8 mouse cellular contexts compared by ENCODE assay signal in the genomic region with DNA sequence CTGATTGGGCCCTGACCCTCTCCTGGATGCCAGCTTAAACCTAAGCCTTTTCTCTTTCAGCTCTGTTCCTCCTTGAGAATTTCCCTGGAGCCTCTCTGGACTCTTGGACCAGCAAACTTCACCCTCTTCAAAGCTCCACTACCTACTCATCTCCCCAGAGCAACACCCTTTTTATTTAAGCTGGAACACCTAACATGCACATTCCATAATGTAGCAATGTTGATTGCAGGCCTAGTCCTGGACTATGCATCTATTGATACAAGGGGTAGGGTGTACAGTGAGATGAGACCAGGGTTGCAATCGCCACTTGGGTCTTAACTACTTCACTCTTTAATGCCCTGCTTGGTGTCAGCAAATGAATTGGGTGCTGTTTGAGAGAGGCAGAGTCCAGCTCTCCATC. TPM values are rescaled to one million over a fixed set of nuclear protein-coding genes. Genes with fewer than 3 reads are reported as not detected.
DNase-seq lines count a peak whose midpoint lies in the region; ATAC-seq and TF ChIP-seq lines count a peak whose summit lies in the region.

No protein-coding gene starts in this region.

- peak overlapping the region; percentile 75 for H3K4me3 ChIP-seq in lung, postnatal 0 days (ENCODE audit: low read depth, low read length)
- H3K4me3 ChIP-seq in forebrain, embryonic 11.5 days (ENCODE audit: low read depth, low read length), result peak overlapping the region; percentile 84
- peak overlapping the region; percentile 80 for H3K4me3 ChIP-seq in limb, embryonic 12.5 days (replicated peaks)
- H3K4me3 ChIP-seq in olfactory bulb, adult 2 months (ENCODE audit: insufficient read depth, low read depth, low read length), result peak overlapping the region; percentile 91

- no peak overlapping the region for H3K4me2 ChIP-seq in lung, postnatal 0 days (replicated peaks; ENCODE audit: low read depth, low read length)
- peak overlapping the region; percentile 87 for H3K4me2 ChIP-seq in forebrain, embryonic 11.5 days (ENCODE audit: low read depth, low read length, severe bottlenecking)
- peak overlapping the region; percentile 80 for H3K4me2 ChIP-seq in limb, embryonic 12.5 days

- WGBS in lung, postnatal 0 days, result 96% methylated on average over 1 of the region's 1 CpGs
- WGBS in forebrain, embryonic 11.5 days, result 95% methylated on average over 1 of the region's 1 CpGs
- WGBS in limb, embryonic 12.5 days, result 98% methylated on average over 1 of the region's 1 CpGs
- WGBS in olfactory bulb, adult 2 months, result 88% methylated on average over 1 of the region's 1 CpGs

- no peaks in the 10 kb centered on the region for H3K27me3 ChIP-seq in lung, postnatal 0 days (replicated peaks; ENCODE audit: insufficient read depth, low read length)
- H3K27me3 ChIP-seq in forebrain, embryonic 11.5 days (ENCODE audit: control insufficient read depth, insufficient read depth, low read length), result no peaks in the 10 kb centered on the region
- no peaks in the 10 kb centered on the region for H3K27me3 ChIP-seq in limb, embryonic 12.5 days

- H3K27ac ChIP-seq in lung, postnatal 0 days (ENCODE audit: low read length), result peak overlapping the region; percentile 16
- no peak overlapping the region for H3K27ac ChIP-seq in forebrain, embryonic 11.5 days (ENCODE audit: low read depth, low read length)
- peak overlapping the region; percentile 53 for H3K27ac ChIP-seq in limb, embryonic 12.5 days
- H3K27ac ChIP-seq in olfactory bulb, adult 2 months (ENCODE audit: insufficient read depth, low read depth, low read length), result peak overlapping the region; percentile 5; the same call in 1 of the 2 replicates

- no peak for TF ChIP-seq CTCF in lung, postnatal 0 days (IDR thresholded peaks at IDR 0.05)
- no peak for TF ChIP-seq CTCF in olfactory bulb, adult 2 months (IDR thresholded peaks at IDR 0.05; ENCODE audit: insufficient read depth, low read depth, low read length)

- no peak for DNase-seq in lung, postnatal 0 days (ENCODE audit: low spot score)
- no peak for DNase-seq in lung, postnatal 36 days
- no peak for DNase-seq in forebrain, embryonic 11.5 days (ENCODE audit: low spot score)
- no peak for DNase-seq in layer of hippocampus, adult 18-20 months (ENCODE audit: low spot score in 2 of 2)
- no peak for DNase-seq in gastrocnemius, postnatal 25 days
- no peak for DNase-seq in kidney, postnatal 14 days

- no peak for TF ChIP-seq POLR2A in olfactory bulb, adult 2 months (IDR thresholded peaks at IDR 0.05; ENCODE audit: insufficient read depth, low read depth, low read length)

- H3K36me3 ChIP-seq in lung, postnatal 0 days (ENCODE audit: insufficient read depth, low read length), result peaks cover 18% of the 10 kb centered on the region
- no peaks in the 10 kb centered on the region; the same call in 1 of the 2 replicates for H3K36me3 ChIP-seq in forebrain, embryonic 11.5 days (ENCODE audit: control insufficient read depth, insufficient read depth, low read length)
- peaks cover 24% of the 10 kb centered on the region for H3K36me3 ChIP-seq in limb, embryonic 12.5 days

- peaks cover 16% of the 10 kb centered on the region for H3K4me1 ChIP-seq in lung, postnatal 0 days (ENCODE audit: insufficient read depth, low read depth, low read length)
- H3K4me1 ChIP-seq in forebrain, embryonic 11.5 days (replicated peaks; ENCODE audit: control insufficient read depth, insufficient read depth, low read length), result peaks cover 8% of the 10 kb centered on the region
- peaks cover 16% of the 10 kb centered on the region for H3K4me1 ChIP-seq in limb, embryonic 12.5 days (replicated peaks)
- H3K4me1 ChIP-seq in olfactory bulb, adult 2 months (ENCODE audit: control insufficient read depth, insufficient read depth, low read length), result peaks cover 22% of the 10 kb centered on the region

- H3K9ac ChIP-seq in lung, postnatal 0 days (replicated peaks; ENCODE audit: low read depth), result no peak overlapping the region
- H3K9ac ChIP-seq in forebrain, embryonic 11.5 days (ENCODE audit: low read length), result no peak overlapping the region
- H3K9ac ChIP-seq in limb, embryonic 12.5 days (replicated peaks), result no peak overlapping the region

- no peak for TF ChIP-seq EP300 in lung, postnatal 0 days (IDR thresholded peaks at IDR 0.05)

- ATAC-seq in lung, postnatal 0 days, result no peak
- ATAC-seq in forebrain, embryonic 11.5 days (replicated peaks; ENCODE audit: low FRiP score), result peak; percentile 25
- ATAC-seq in limb, embryonic 12.5 days (ENCODE audit: insufficient number of reproducible peaks, insufficient read depth, low FRiP score, low TSS enrichment, low read depth), result no peak; the same call in 1 of the 2 replicates

- no peaks in the 10 kb centered on the region for H3K9me3 ChIP-seq in lung, postnatal 0 days (ENCODE audit: low read length)
- no peaks in the 10 kb centered on the region for H3K9me3 ChIP-seq in forebrain, embryonic 11.5 days (ENCODE audit: control insufficient read depth, low read length)
- H3K9me3 ChIP-seq in limb, embryonic 12.5 days, result no peaks in the 10 kb centered on the region

RNA-seq across cellular contexts. Expression of gene Ctsd, which starts 0.4 kb away (rescaled TPM):
- polyA plus RNA-seq in lung, postnatal 0 days (2015; fragmentation: Nextera tagmentation; extraction: Ambion mirVana), result 469 and 481 TPM in 2 replicates
- polyA plus RNA-seq in forebrain, embryonic 11.5 days (2014; fragmentation: Nextera tagmentation; extraction: Ambion mirVana), result 129 and 147 TPM in 2 replicates
- 135 and 145 TPM in 2 replicates for polyA plus RNA-seq in limb, embryonic 12.5 days (2016; fragmentation: Nextera tagmentation; extraction: Ambion mirVana)
- 266 and 290 TPM in 2 replicates for polyA plus RNA-seq in olfactory bulb, adult 2 months (2012; ENCODE audit: insufficient read depth, insufficient read length, low replicate concordance, missing spikeins)
- total RNA-seq in layer of hippocampus, adult 18-20 months (2021), result 100 to 1,000 TPM; 303 to 349 TPM
- total RNA-seq in gastrocnemius, postnatal 25 days (2021), result 100 to 1,000 TPM; 317 to 434 TPM

RNA-seq across cellular contexts. Expression of gene Gm49369, which starts 5.7 kb away (rescaled TPM):
- polyA plus RNA-seq in lung, postnatal 0 days (2015; fragmentation: Nextera tagmentation; extraction: Ambion mirVana), result 0.80 TPM in 1 of 2 replicates, not detected in the other
- polyA plus RNA-seq in forebrain, embryonic 11.5 days (2014; fragmentation: Nextera tagmentation; extraction: Ambion mirVana), result not detected in 2 replicates
- polyA plus RNA-seq in limb, embryonic 12.5 days (2016; fragmentation: Nextera tagmentation; extraction: Ambion mirVana), result 0.63 and 3.4 TPM in 2 replicates
- polyA plus RNA-seq in olfactory bulb, adult 2 months (2012; ENCODE audit: insufficient read depth, insufficient read length, low replicate concordance, missing spikeins), result not detected in 2 replicates
- 1 to 10 TPM in 1 of 2 experiments, under 1 TPM in 1; 0.94 to 6.7 TPM for total RNA-seq in layer of hippocampus, adult 18-20 months (2021)
- 1 to 10 TPM; 4.0 to 5.6 TPM for total RNA-seq in gastrocnemius, postnatal 25 days (2021)

RNA-seq across cellular contexts. Expression of gene Ifitm10, which starts 14.6 kb away (rescaled TPM):
- polyA plus RNA-seq in lung, postnatal 0 days (2015; fragmentation: Nextera tagmentation; extraction: Ambion mirVana), result 15.0 and 15.5 TPM in 2 replicates
- 0.24 and 0.32 TPM in 2 replicates for polyA plus RNA-seq in forebrain, embryonic 11.5 days (2014; fragmentation: Nextera tagmentation; extraction: Ambion mirVana)
- 0.27 and 0.33 TPM in 2 replicates for polyA plus RNA-seq in limb, embryonic 12.5 days (2016; fragmentation: Nextera tagmentation; extraction: Ambion mirVana)
- polyA plus RNA-seq in olfactory bulb, adult 2 months (2012; ENCODE audit: insufficient read depth, insufficient read length, low replicate concordance, missing spikeins), result not detected in 2 replicates
- 10 to 100 TPM; 36.8 to 37.1 TPM for total RNA-seq in layer of hippocampus, adult 18-20 months (2021)
- total RNA-seq in gastrocnemius, postnatal 25 days (2021), result 1 to 10 TPM; 3.3 to 4.2 TPM

RNA-seq across cellular contexts. Expression of gene Syt8, which starts 46.5 kb away (rescaled TPM):
- polyA plus RNA-seq in lung, postnatal 0 days (2015; fragmentation: Nextera tagmentation; extraction: Ambion mirVana), result 0.47 and 1.1 TPM in 2 replicates
- not detected in 2 replicates for polyA plus RNA-seq in forebrain, embryonic 11.5 days (2014; fragmentation: Nextera tagmentation; extraction: Ambion mirVana)
- 0.60 TPM in 1 of 2 replicates, not detected in the other for polyA plus RNA-seq in limb, embryonic 12.5 days (2016; fragmentation: Nextera tagmentation; extraction: Ambion mirVana)
- polyA plus RNA-seq in olfactory bulb, adult 2 months (2012; ENCODE audit: insufficient read depth, insufficient read length, low replicate concordance, missing spikeins), result not detected in 2 replicates
- not detected for total RNA-seq in layer of hippocampus, adult 18-20 months (2021)
- not detected for total RNA-seq in gastrocnemius, postnatal 25 days (2021)

RNA-seq across cellular contexts. Expression of gene Tnni2, which starts 53.4 kb away (rescaled TPM):
- 1.9 and 2.1 TPM in 2 replicates for polyA plus RNA-seq in lung, postnatal 0 days (2015; fragmentation: Nextera tagmentation; extraction: Ambion mirVana)
- 1.3 TPM in 1 of 2 replicates, not detected in the other for polyA plus RNA-seq in forebrain, embryonic 11.5 days (2014; fragmentation: Nextera tagmentation; extraction: Ambion mirVana)
- 14.4 and 15.3 TPM in 2 replicates for polyA plus RNA-seq in limb, embryonic 12.5 days (2016; fragmentation: Nextera tagmentation; extraction: Ambion mirVana)
- not detected in 2 replicates for polyA plus RNA-seq in olfactory bulb, adult 2 months (2012; ENCODE audit: insufficient read depth, insufficient read length, low replicate concordance, missing spikeins)
- total RNA-seq in layer of hippocampus, adult 18-20 months (2021), result 1 to 10 TPM in 1 of 2 experiments, not detected in 1; 1.2 TPM
- over 10,000 TPM; 16,193 to 17,938 TPM for total RNA-seq in gastrocnemius, postnatal 25 days (2021)

Comparison
In these comparisons a context has a peak if more than half of its experiments do, and no peak if none do; other contexts are left out.
1. RNA of gene Ifitm10, which starts 14.6 kb away (polyA plus RNA-seq): 15.0 to 15.5 TPM in lung, postnatal 0 days; 0.27 to 0.33 TPM in limb, embryonic 12.5 days, 0.24 to 0.32 TPM in forebrain, embryonic 11.5 days and not detected in olfactory bulb, adult 2 months; every median in the first group is over 10 times any median in the second.
2. Peak in every context shown above with its lines, with median percentiles within 50 percentile points of each other: H3K4me3 ChIP-seq.